Mouse (Mus musculus): Measurements from ENCODE around the gene S100a3. TPM values are rescaled to one million over a fixed set of nuclear protein-coding genes. Genes with fewer than 3 reads are reported as not detected.

The S100a3 gene
- total RNA-seq, 1 experiment: 1.6 TPM

DNA sequence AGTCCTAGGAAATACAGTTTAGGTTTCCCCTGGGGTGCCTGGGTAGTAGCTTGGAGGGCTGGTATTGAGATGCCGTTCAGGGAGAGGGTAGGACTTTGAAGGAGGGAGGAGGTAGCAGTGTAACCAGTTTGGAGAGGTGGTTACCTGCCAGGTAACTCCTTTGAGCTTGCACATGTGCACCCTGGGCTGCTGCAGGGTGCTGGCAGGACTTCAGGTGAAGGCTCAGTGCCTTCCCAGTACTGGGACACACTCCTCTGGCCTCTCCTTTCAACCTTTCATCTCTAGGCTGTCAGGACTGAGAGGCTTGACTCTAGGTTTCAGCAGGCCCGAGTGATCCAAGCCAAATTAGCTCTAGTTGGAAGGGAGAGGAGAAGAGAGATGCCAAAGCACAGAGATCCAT lies 34.3 kb upstream of the S100a3 start:
- DNase-seq (ENCODE audit: low read depth, low spot score): no peak
- Histone ChIP-seq H3K4me3 (ENCODE audit: insufficient read depth in 1 of 2, low read depth in 1 of 2, low read length in 2 of 2, poor library complexity in 1 of 2, severe bottlenecking in 1 of 2) (no peak overlapping the region), H3K27ac (ENCODE audit: insufficient read depth, low read depth, low read length, poor library complexity, severe bottlenecking) (no peak overlapping the region), H3K9me3 (ENCODE audit: control insufficient read depth, insufficient read depth, low read depth, low read length) (no peaks in the 10 kb centered on the region), H3K9ac (ENCODE audit: insufficient read depth, low read depth, low read length, poor library complexity, severe bottlenecking) (no peak overlapping the region), H3K4me1 (ENCODE audit: control insufficient read depth in 2 of 2, insufficient read depth in 2 of 2, low read length in 2 of 2, poor library complexity in 1 of 2) (peaks cover 0 to 5% of the 10 kb centered on the region in 2 experiments; a peak in 2 of 4 replicates), H3K36me3 (ENCODE audit: control insufficient read depth, insufficient read depth, low read length, poor library complexity, severe bottlenecking) (no peaks in the 10 kb centered on the region)
- in situ Hi-C loops (cut with MboI; ENCODE audit: low sequenced_read_pairs in 2 of 2, unreplicated experiment in 2 of 2): no loop called here
- TF ChIP-seq MAFK (IDR thresholded peaks at IDR 0.05; ENCODE audit: insufficient read depth, low read depth, low read length): no peak
- no peak for TF ChIP-seq HCFC1 (IDR thresholded peaks at IDR 0.05; ENCODE audit: borderline replicate concordance, insufficient read depth, low read length)
- TF ChIP-seq CHD2 (IDR thresholded peaks at IDR 0.05; ENCODE audit: low read depth, low read length): no peak
- TF ChIP-seq ZNF384 (IDR thresholded peaks at IDR 0.05; ENCODE audit: low read depth, low read length): no peak
- TF ChIP-seq ZC3H11A (IDR thresholded peaks at IDR 0.05; ENCODE audit: borderline replicate concordance, low read depth, low read length): no peak

DNA sequence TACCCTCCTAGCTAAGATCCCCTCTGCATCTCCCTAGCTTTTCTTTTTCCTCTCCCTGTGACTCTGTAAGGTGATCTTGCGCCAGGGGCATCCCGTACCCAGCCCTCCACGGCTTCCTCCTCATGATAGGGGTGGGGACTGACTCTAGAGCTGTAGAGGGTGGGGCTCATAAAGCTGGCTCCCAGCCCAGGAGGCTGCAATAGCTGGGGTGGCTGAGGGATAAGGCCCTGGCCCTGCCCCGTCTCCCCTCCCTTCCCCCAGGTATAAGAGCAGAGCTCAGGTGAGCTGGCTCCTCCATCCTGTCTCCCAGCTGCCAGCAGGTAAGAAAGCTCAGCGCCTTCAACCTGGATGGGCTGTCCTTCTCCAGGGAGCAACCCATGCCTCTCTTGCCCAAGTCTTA lies 33.8 kb upstream of the S100a3 start, which contains the start of gene S100a14:
TSS of gene S100a14 (plus strand) at position 277 of the 400 bp plus-strand sequence.
- H3K27ac ChIP-seq (ENCODE audit: insufficient read depth, low read depth, low read length, poor library complexity, severe bottlenecking): no peak within 1 kb of the TSS
- no peak for DNase-seq (ENCODE audit: low read depth, low spot score)
- H3K9ac ChIP-seq (ENCODE audit: insufficient read depth, low read depth, low read length, poor library complexity, severe bottlenecking): no peak within 1 kb of the TSS
- no peaks in the 10 kb centered on the region for H3K36me3 ChIP-seq (ENCODE audit: control insufficient read depth, insufficient read depth, low read length, poor library complexity, severe bottlenecking)
- H3K4me1 ChIP-seq (ENCODE audit: control insufficient read depth in 2 of 2, insufficient read depth in 2 of 2, low read length in 2 of 2, poor library complexity in 1 of 2): peaks cover 0 to 5% of the 10 kb centered on the region in 2 experiments; a peak in 2 of 4 replicates
- TF ChIP-seq CHD2 (IDR thresholded peaks at IDR 0.05; ENCODE audit: low read depth, low read length) (no peak), HCFC1 (IDR thresholded peaks at IDR 0.05; ENCODE audit: borderline replicate concordance, insufficient read depth, low read length) (no peak), MAFK (IDR thresholded peaks at IDR 0.05; ENCODE audit: insufficient read depth, low read depth, low read length) (no peak), ZNF384 (IDR thresholded peaks at IDR 0.05; ENCODE audit: low read depth, low read length) (no peak), ZC3H11A (IDR thresholded peaks at IDR 0.05; ENCODE audit: borderline replicate concordance, low read depth, low read length) (no peak)
- no peak within 1 kb of the TSS for H3K4me3 ChIP-seq (ENCODE audit: insufficient read depth in 1 of 2, low read depth in 1 of 2, low read length in 2 of 2, poor library complexity in 1 of 2, severe bottlenecking in 1 of 2)
- H3K9me3 ChIP-seq (ENCODE audit: control insufficient read depth, insufficient read depth, low read depth, low read length): no peaks in the 10 kb centered on the region
- in situ Hi-C loops (cut with MboI; ENCODE audit: low sequenced_read_pairs in 2 of 2, unreplicated experiment in 2 of 2): no loop called here

DNA sequence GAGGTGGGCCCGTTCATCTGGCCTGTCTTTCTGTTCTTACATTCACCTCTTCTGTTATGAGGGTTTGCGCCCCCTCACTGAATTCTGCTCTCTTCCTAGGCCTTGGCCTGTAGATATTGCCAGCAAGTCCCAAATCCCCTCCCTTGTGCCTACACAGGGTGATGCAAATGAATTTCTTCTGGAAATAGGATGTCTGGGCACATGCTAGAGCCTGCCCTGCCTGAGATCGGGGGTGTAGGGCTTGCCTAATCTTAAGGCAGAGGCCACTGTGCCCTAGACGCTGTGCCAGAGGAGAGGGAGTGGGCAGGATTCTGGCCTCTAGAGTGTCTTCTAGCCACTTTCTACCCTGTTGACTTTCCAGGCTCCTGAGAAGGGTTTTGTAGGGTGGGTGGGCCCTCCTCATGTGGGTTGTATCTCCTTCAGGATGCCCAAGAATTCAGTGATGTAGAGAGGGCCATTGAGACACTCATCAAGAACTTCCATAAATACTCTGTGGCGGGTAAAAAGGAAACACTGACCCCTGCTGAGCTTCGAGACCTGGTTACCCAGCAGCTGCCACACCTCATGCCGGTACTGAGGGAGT lies 33.0 kb upstream of the S100a3 start:
- H3K4me1 ChIP-seq (ENCODE audit: control insufficient read depth in 2 of 2, insufficient read depth in 2 of 2, low read length in 2 of 2, poor library complexity in 1 of 2): peaks cover 0 to 5% of the 10 kb centered on the region in 2 experiments; a peak in 2 of 4 replicates
- no peaks in the 10 kb centered on the region for H3K9me3 ChIP-seq (ENCODE audit: control insufficient read depth, insufficient read depth, low read depth, low read length)
- no peak overlapping the region for H3K9ac ChIP-seq (ENCODE audit: insufficient read depth, low read depth, low read length, poor library complexity, severe bottlenecking)
- H3K36me3 ChIP-seq (ENCODE audit: control insufficient read depth, insufficient read depth, low read length, poor library complexity, severe bottlenecking): no peaks in the 10 kb centered on the region
- no peak overlapping the region for H3K4me3 ChIP-seq (ENCODE audit: insufficient read depth in 1 of 2, low read depth in 1 of 2, low read length in 2 of 2, poor library complexity in 1 of 2, severe bottlenecking in 1 of 2)
- TF ChIP-seq ZC3H11A (IDR thresholded peaks at IDR 0.05; ENCODE audit: borderline replicate concordance, low read depth, low read length): no peak
- TF ChIP-seq MAFK (IDR thresholded peaks at IDR 0.05; ENCODE audit: insufficient read depth, low read depth, low read length): no peak
- TF ChIP-seq HCFC1 (IDR thresholded peaks at IDR 0.05; ENCODE audit: borderline replicate concordance, insufficient read depth, low read length): no peak
- no peak for TF ChIP-seq CHD2 (IDR thresholded peaks at IDR 0.05; ENCODE audit: low read depth, low read length)
- no peak for TF ChIP-seq ZNF384 (IDR thresholded peaks at IDR 0.05; ENCODE audit: low read depth, low read length)
- in situ Hi-C loops (cut with MboI; ENCODE audit: low sequenced_read_pairs in 2 of 2, unreplicated experiment in 2 of 2): no loop called here
- no peak overlapping the region for H3K27ac ChIP-seq (ENCODE audit: insufficient read depth, low read depth, low read length, poor library complexity, severe bottlenecking)
- DNase-seq (ENCODE audit: low read depth, low spot score): no peak

DNA sequence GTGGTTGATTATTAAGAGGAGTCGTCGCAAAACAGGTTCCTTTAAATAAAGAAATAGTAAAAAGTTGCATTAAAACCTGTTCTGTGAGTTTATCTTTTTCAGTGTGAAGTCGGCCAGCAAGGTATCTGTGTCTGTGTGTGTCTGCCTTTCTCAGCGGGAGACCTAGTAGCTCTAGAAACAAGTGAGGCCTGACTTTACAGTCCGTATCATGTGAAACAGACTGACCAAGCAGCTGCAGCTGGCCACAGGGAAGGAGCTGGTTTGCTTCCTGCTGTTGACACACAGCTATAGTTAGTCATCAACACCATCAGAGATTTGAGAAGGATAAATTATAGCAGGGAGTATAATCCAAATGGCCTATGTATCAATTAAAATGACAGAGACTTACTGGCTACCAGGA lies 28.7 kb upstream of the S100a3 start:
- Histone ChIP-seq H3K4me1 (ENCODE audit: control insufficient read depth in 2 of 2, insufficient read depth in 2 of 2, low read length in 2 of 2, poor library complexity in 1 of 2) (peaks cover 0 to 1% of the 10 kb centered on the region in 2 experiments; a peak in 2 of 4 replicates), H3K27ac (ENCODE audit: insufficient read depth, low read depth, low read length, poor library complexity, severe bottlenecking) (no peak overlapping the region), H3K36me3 (ENCODE audit: control insufficient read depth, insufficient read depth, low read length, poor library complexity, severe bottlenecking) (no peaks in the 10 kb centered on the region), H3K9me3 (ENCODE audit: control insufficient read depth, insufficient read depth, low read depth, low read length) (no peaks in the 10 kb centered on the region), H3K9ac (ENCODE audit: insufficient read depth, low read depth, low read length, poor library complexity, severe bottlenecking) (no peak overlapping the region), H3K4me3 (ENCODE audit: insufficient read depth in 1 of 2, low read depth in 1 of 2, low read length in 2 of 2, poor library complexity in 1 of 2, severe bottlenecking in 1 of 2) (no peak overlapping the region)
- in situ Hi-C loops (cut with MboI; ENCODE audit: low sequenced_read_pairs in 2 of 2, unreplicated experiment in 2 of 2): no loop called here
- TF ChIP-seq HCFC1 (IDR thresholded peaks at IDR 0.05; ENCODE audit: borderline replicate concordance, insufficient read depth, low read length) (no peak), ZC3H11A (IDR thresholded peaks at IDR 0.05; ENCODE audit: borderline replicate concordance, low read depth, low read length) (no peak), CHD2 (IDR thresholded peaks at IDR 0.05; ENCODE audit: low read depth, low read length) (no peak), ZNF384 (IDR thresholded peaks at IDR 0.05; ENCODE audit: low read depth, low read length) (no peak), MAFK (IDR thresholded peaks at IDR 0.05; ENCODE audit: insufficient read depth, low read depth, low read length) (no peak)
- no peak for DNase-seq (ENCODE audit: low read depth, low spot score)
